Mouse (Mus musculus) monocyte, adult 5-6 weeks (primary cell): ENCODE results near the gene Acot2. TPM values are rescaled to one million over a fixed set of nuclear protein-coding genes. Genes with fewer than 3 reads are reported as not detected.
"Not testable (repeated sequence)": the region's sequence is repeated elsewhere in the genome, so short reads cannot be mapped to it uniquely, and the experiment has no call there.

Experiments used
- ATAC-seq: fragments of 153-309, 156-312 bp; replicated peaks from 2 replicates; pipeline ENCODE4 v1.8.0; 2017; ENCODE audit warnings: mild to moderate bottlenecking; ENCODE audit not compliant: low TSS enrichment, insufficient number of reproducible peaks, severe bottlenecking, poor library complexity, low FRiP score
- total RNA-seq: library from RNA; stranded (forward); fragments of 200-1000, 200-491, 200-594 nt; gene quantifications from 3 replicates; pipeline ENCODE4 v1.2.3, GENCODE M21; 2017

The Acot2 gene
- total RNA-seq, 1 experiment from 2014 or later = 18.4 TPM

- ATAC-seq = not testable (repeated sequence)
These were observed 40.7 kb downstream of the Acot2 start for GRCm38 (mm10) chr12:84028328-84028727.

- ATAC-seq = not testable (repeated sequence)
These were observed 41.4 kb downstream of the Acot2 start for GRCm38 (mm10) chr12:84029043-84029442.

GRCm38 (mm10) chr12:84030659-84031332 is 43.1 kb downstream of the Acot2 start:
- peak; percentile 94 for ATAC-seq

- no peak for ATAC-seq
These were observed 45.2 kb downstream of the Acot2 start for GRCm38 (mm10) chr12:84032854-84033253.

- ATAC-seq = not testable (repeated sequence)
These were observed 45.6 kb downstream of the Acot2 start for GRCm38 (mm10) chr12:84033302-84033701.

- ATAC-seq = no peak
These were observed 46.4 kb downstream of the Acot2 start for GRCm38 (mm10) chr12:84034108-84034507.

- ATAC-seq = peak; percentile 53
These were observed 50.6 kb downstream of the Acot2 start, which contains the start of gene Acot4 for GRCm38 (mm10) chr12:84038241-84038640. TSS of gene Acot4 (plus strand) at chr12:84038379.

- ATAC-seq = not testable (repeated sequence)
These were observed 51.0 kb downstream of the Acot2 start, which contains the start of gene Gm49366 for GRCm38 (mm10) chr12:84038691-84039111. TSS of gene Gm49366 (plus strand) at chr12:84038935.

GRCm38 (mm10) chr12:84042248-84042647 is 54.6 kb downstream of the Acot2 start:
- ATAC-seq = no peak

Other genes starting within 250 kb of the Acot2 start
- gene Papln, start 224.2 kb upstream of the Acot2 start, total RNA-seq = not detected in 3 replicates
- 21.1 to 36.1 TPM (median 30.5 TPM) in 3 replicates for gene Numb, start 65.9 kb upstream of the Acot2 start, total RNA-seq
- gene Riox1, start 37.3 kb upstream of the Acot2 start, total RNA-seq = 5.4 to 10.9 TPM (median 7.5 TPM) in 3 replicates
- not detected in 3 replicates for gene Heatr4, start 3.0 kb upstream of the Acot2 start, total RNA-seq
- not detected in 3 replicates for gene Acot1, start 21.6 kb downstream of the Acot2 start, total RNA-seq
- not detected in 3 replicates for gene Acot4, start 50.5 kb downstream of the Acot2 start, total RNA-seq
- not detected in 3 replicates for gene Gm49366, start 51.1 kb downstream of the Acot2 start, total RNA-seq
- not detected in 3 replicates for gene Acot3, start 64.3 kb downstream of the Acot2 start, total RNA-seq
- gene Acot5, start 81.5 kb downstream of the Acot2 start, total RNA-seq = not detected in 3 replicates
- 0.10 TPM in 1 of 3 replicates, not detected in the others for gene Acot6, start 112.8 kb downstream of the Acot2 start, total RNA-seq
- 0.19 to 0.32 TPM in 2 of 3 replicates, not detected in the other for gene Dnal1, start 126.5 kb downstream of the Acot2 start, total RNA-seq
- gene Pnma1, start 160.6 kb downstream of the Acot2 start, total RNA-seq = 0.78 to 3.5 TPM in 2 of 3 replicates, not detected in the other
- gene Elmsan1, start 231.0 kb downstream of the Acot2 start, total RNA-seq = 21.6 to 42.4 TPM (median 28.2 TPM) in 3 replicates